Mouse (Mus musculus) monocyte, adult 2 months (primary cell): ENCODE measurements around the gene Olfr1263.

Experiments used
- DNase-seq, 2 experiments: peaks; one replicate each; pipeline ENCODE4 v3.0.0; 2022; ENCODE audit warnings: low spot score in 2 of 2, low read depth in 1 of 2

The Olfr1263 gene

DNA sequence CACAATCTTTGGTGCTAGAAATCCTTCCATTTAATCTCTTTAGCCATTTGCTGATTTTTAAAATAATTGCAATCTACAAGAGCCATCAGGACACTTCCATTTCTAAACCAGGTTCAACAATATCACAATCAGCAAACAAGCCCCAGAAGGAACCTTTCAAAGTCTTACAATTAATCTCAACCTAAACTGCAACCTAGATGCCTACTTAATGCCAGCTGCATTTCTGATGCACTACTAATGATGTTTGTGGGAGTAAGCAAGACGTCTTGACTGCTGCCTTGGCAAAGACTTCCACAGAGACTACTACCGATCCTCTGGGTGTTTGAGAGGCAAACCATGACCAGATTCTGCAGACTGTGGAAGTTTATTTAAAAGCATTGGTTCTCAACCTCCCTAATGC is at the start of gene Olfr1263:
Gene Olfr1263 (plus strand): TSS at position 301 of the 400 bp plus-strand sequence.
- no peak for DNase-seq

DNA sequence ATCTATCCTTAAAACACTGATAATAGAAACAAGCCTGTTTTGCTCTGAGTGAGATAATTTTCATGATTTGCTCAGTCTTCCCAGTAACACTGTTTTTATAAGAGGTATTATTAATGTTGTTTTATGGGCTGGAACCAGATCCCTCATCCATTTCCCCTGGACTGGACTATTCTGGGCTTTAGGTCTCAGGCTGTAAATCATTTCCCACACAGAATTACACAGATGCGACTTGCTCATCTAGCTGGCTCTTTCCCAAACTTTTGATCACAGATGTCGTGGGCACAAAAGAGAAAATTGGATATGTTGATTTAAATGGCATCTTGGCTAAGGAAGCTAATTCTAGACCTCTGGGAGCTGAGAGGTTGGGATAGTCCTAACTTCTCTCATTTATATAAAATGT is 37.7 kb upstream of the Olfr1263 start, which contains the start of gene Olfr1260:
Gene Olfr1260 (plus strand): TSS at position 157 of the 400 bp plus-strand sequence.
- DNase-seq = no peak

DNA sequence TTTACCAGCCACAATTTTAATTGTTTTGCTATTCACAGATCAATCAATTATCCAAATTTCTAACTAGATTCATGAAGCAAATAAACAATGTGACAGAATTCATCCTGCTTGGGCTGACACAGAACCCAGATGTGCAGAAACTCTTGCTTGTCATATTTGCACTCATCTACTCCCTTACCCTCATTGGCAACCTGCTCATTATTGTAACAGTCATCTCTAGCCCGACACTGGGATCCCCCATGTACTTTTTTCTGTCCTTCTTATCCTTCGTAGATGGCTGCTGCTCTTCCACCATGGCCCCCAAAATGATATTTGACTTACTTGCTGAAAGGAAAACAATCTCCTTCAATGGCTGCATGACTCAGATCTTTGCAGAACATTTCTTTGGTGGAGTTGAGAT is 34.2 kb upstream of the Olfr1263 start:
- no peak for DNase-seq

DNA sequence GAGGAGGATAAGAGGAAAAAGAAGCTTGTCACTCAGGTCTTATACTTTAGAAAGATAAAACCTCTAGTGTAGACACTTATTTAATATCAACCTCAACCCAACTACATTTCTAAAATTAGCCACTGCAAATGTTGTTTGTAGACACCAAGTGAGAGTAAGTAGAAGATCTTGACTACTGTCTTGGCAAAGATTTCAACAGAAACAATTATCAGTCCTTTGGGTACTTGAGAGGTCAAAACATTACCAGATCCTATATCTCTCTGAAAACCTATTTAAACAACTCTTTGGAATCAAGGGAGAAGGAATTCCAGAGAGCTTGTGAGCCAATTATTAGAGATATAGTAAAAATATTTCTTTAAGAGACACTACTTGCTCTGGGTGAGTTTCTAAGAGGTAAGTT is 21.0 kb upstream of the Olfr1263 start, which contains the start of gene Olfr1261:
Gene Olfr1261 (plus strand): TSS at position 301 of the 400 bp plus-strand sequence.
- no peak for DNase-seq

DNA sequence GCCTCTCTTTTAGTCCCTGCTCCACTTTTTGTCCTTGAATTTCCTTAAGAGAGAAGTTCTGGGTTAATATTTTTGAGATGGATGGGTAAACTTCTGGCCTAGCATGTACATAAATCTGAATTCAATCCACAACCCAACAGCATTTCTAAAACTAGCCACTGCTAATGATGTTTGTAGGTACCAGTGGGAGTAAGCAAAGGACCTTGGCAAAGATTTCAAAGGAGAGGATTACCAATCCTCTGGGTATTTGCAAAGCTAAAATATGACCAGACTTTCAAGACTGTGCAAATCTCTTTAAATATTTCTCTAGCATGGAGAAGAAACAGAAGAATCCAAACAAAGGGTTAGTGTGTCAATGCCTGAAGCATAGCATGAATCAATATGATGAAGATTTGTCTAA is 12.1 kb upstream of the Olfr1263 start, which contains the start of gene Olfr1262:
Gene Olfr1262 (plus strand): TSS at position 301 of the 400 bp plus-strand sequence.
- no peak for DNase-seq

DNA sequence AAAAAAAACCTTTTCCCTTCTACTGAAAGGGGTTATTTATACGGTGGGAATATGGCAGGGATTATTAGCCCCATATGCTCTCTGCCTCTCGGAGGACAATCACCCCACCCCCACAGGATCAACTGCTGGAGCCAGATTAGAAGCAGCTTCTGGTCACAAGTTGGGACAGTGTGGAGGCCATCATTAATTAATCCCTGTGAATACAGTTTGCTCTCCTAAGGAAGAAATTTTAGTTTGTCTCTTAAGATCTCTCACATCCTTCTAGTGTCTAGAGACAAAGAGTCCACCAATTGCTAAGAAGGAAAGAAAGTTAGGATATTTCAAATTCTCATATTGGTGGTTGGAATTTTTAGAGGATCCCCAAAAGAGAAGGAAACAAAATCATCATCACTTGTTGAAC is 13.5 kb downstream of the Olfr1263 start, which contains the start of gene Olfr1264:
Gene Olfr1264 (minus strand): TSS at position 101 of the 400 bp plus-strand sequence.
- DNase-seq = no peak

DNA sequence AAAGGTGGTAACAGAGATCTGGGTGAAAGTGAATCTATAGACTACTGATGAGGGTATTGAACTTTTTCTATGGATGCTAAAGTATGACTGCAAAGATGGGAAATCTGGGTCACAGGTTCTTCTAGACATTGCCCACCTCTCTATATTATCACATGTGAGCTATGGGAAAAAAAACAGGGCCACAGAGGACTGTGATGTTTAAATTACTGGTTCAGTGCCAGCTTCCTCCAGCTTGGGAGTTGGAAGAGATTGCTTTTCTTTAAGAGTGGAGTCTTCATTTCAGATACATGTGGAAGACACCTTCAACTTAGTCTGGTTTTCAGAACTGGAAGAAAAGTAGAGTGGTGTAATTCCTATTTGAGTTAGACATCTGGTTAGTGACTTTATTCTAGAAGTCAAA is 23.1 kb downstream of the Olfr1263 start, which contains the start of gene Olfr1265:
Gene Olfr1265 (plus strand): TSS at position 301 of the 400 bp plus-strand sequence.
- DNase-seq = no peak

DNA sequence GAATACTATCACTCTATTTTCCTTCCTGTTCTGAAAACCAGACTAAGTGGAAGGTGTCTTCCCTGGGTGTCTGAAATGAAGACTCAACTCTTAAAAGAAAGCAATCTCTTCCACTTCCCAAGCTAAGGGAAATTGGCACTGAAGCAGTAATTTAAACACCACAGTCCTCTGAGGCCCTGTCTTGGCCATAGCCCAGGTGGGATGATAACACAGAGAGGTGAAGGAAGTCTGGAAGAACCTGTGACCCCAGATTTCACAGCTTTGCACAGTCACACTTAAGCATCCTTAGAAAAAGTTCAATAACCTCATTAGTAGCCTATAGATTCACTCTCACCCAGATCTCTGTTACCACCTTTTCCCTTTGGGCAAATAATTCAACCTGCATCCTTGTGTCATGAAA is 51.6 kb downstream of the Olfr1263 start, which contains the start of gene Olfr140:
Gene Olfr140 (minus strand): TSS at position 101 of the 400 bp plus-strand sequence.
- DNase-seq = no peak
